In the genomic region with DNA sequence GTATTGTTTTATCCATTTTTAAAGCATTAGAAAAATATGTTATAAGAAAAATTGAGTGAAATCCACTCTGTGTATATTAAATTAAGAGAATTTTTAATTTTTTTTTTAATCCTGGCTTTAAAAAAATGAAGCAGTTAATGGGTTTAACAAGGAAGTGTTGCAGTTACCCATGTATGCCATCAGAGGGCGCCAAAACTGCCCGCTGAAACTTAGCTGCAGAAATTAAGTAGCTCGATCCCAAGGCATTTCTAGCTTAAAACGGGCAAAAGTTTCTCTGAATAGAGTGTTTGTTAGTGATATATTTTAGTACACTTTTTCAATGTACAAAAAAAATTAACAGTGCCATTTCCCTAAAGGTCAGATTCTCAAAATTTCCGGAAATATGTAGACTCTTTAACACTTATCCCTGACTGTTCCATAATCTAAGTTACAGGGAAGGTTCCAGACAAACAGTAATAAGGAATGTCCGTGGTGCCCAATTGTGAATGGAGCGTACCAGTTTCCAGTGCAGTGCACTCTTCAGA, we compare ENCODE assay signal across 8 mouse cellular contexts.
A peak's percentile ranks its signal among the peaks of the same experiment; 100 is the strongest.
DNase-seq lines count a peak whose midpoint lies in the region.

No protein-coding gene starts in this region.

- peak; percentile 19 for DNase-seq in cerebellum, adult 11 months
- no peak for DNase-seq in cerebellum, adult 11-12 months
- DNase-seq in A20 (ENCODE audit: low read depth, low spot score), result peak; percentile 48
- DNase-seq in c-Kit-negative CD71-positive TER-119-positive erythroid progenitor cells, embryonic 14.5 days (ENCODE audit: low read depth, low spot score), result peak; percentile 54
- DNase-seq in gastrocnemius, adult 8-10 months (ENCODE audit: low spot score in 2 of 2), result peak; percentile 5 to 9
- peak; percentile 66 for DNase-seq in kidney, postnatal 10 days
- DNase-seq in lung, adult 18-20 months, result peak; percentile 11 to 38
- DNase-seq in right cerebral cortex, postnatal 25 days, result peak; percentile 24
